Mouse (Mus musculus) megakaryocyte, embryonic 14.5 days (primary cell): ENCODE data around the gene Abhd2. TPM values are rescaled to one million over a fixed set of nuclear protein-coding genes. Genes with fewer than 3 reads are reported as not detected.
"Not testable (repeated sequence)": the region's sequence is repeated elsewhere in the genome, so short reads cannot be mapped to it uniquely, and the experiment has no call there.

Experiments used
- H3K27me3 ChIP-seq: replicated peaks from 2 replicates; pipeline ENCODE3; 2012; ENCODE audit warnings: inconsistent platforms
- H3K36me3 ChIP-seq: replicated peaks from 2 replicates; pipeline ENCODE3; 2012; ENCODE audit warnings: low read length, inconsistent platforms, mixed read lengths
- H3K4me1 ChIP-seq: 2 replicates; pipeline ENCODE4 v1.6.1; 2012; ENCODE audit warnings: inconsistent platforms
- H3K4me3 ChIP-seq: replicated peaks from 2 replicates; pipeline ENCODE3; 2012; ENCODE audit warnings: moderate library complexity, mild to moderate bottlenecking, inconsistent platforms
- H3K9me3 ChIP-seq: 2 replicates; pipeline ENCODE4 v1.6.1; 2012; ENCODE audit warnings: inconsistent platforms
- FLI1 ChIP-seq: IDR thresholded peaks from 2 replicates; pipeline ENCODE4 v1.6.1; 2012; ENCODE audit warnings: low read length, inconsistent platforms, mixed read lengths
- GATA1 ChIP-seq: IDR thresholded peaks from 3 replicates; pipeline ENCODE4 v1.6.1; 2012; ENCODE audit warnings: mixed read lengths, low read length, inconsistent platforms, borderline replicate concordance
- polyA plus RNA-seq: library from polyadenylated mRNA; stranded (reverse); fragments of >175 nt; gene quantifications from 2 replicates; pipeline ENCODE4 v1.2.3, GENCODE M21; 2012; ENCODE audit warnings: low replicate concordance; ENCODE audit not compliant: insufficient read depth

The Abhd2 gene
- polyA plus RNA-seq, 1 experiment, result 18.2 TPM

- peak overlapping the region; percentile 96 for H3K4me3 ChIP-seq
- H3K9me3 ChIP-seq, result no peaks in the 10 kb centered on the region
- peaks cover 92% of the 10 kb centered on the region for H3K4me1 ChIP-seq
- TF ChIP-seq FLI1, result no peak
- TF ChIP-seq GATA1, result no peak
- no peaks in the 10 kb centered on the region for H3K27me3 ChIP-seq
- peaks cover 44% of the 10 kb centered on the region for H3K36me3 ChIP-seq
Observed at GRCm38 (mm10) chr7:79274473-79275010, 1.5 kb downstream of the Abhd2 start.

GRCm38 (mm10) chr7:79275345-79275744 is 2.3 kb downstream of the Abhd2 start:
- TF ChIP-seq FLI1 (no peak), GATA1 (no peak)
- Histone ChIP-seq H3K9me3 (no peaks in the 10 kb centered on the region), H3K36me3 (peaks cover 48% of the 10 kb centered on the region), H3K4me3 (peak overlapping the region; percentile 96), H3K4me1 (peaks cover 90% of the 10 kb centered on the region), H3K27me3 (no peaks in the 10 kb centered on the region)

DNA sequence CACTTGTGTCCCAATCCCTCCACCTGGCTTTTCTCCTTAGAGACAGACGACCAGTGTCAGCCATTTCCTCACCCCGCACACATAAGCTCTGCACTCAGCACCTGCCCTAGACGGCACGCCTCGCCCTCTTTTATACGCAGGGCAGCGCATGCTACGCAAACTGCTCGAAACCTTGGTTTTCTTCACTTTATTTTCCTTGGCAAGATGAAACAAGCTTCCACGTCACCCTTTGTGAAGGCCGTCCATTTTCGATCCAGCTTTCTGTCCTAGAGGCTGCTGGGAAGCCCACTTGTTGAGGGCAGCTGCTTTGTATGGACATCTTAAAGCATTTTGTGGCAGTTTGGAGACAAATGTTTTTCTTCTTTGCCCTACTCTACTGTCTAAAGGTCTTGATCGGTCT is 5.4 kb downstream of the Abhd2 start:
- H3K4me3 ChIP-seq, result peak overlapping the region; percentile 15
- peaks cover 75% of the 10 kb centered on the region for H3K36me3 ChIP-seq
- no peaks in the 10 kb centered on the region for H3K9me3 ChIP-seq
- TF ChIP-seq GATA1 (no peak), FLI1 (no peak)
- peaks cover 96% of the 10 kb centered on the region for H3K4me1 ChIP-seq
- no peaks in the 10 kb centered on the region for H3K27me3 ChIP-seq

DNA sequence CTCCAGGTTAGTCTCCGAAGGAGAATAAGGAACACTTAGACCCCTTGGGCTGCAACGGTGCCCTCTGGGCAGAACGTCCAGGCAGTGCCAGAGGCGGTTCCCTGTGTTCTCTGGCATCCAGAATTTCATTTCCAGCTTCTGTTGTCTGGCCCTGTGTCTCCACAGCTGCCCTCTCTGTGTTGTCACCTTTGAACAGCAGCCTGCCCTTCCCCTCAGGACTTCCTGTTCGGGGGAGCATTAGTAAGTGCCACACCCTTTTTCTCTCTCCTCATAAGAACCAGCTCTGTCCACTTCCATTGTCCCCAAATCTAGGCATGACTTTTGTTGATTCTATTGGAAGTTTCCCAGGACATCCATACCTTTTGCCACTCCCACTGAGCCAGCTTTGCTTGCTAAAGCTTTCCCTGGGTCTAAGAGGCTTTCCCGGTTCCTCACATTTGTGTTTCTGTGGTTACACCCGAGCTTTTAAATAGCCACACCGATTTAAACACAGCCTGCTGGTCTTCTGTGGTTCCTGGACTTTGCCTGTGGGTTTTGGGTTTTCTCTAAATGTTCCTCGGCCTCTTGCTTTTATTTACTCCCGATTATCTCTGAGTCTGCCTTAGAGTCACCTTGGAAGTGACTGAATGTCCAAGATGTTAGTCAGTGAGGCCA is 6.5 kb downstream of the Abhd2 start:
- Histone ChIP-seq H3K36me3 (peaks cover 78% of the 10 kb centered on the region), H3K9me3 (no peaks in the 10 kb centered on the region), H3K27me3 (no peaks in the 10 kb centered on the region), H3K4me3 (peak overlapping the region; percentile 76), H3K4me1 (peaks cover 98% of the 10 kb centered on the region)
- TF ChIP-seq FLI1, result no peak
- TF ChIP-seq GATA1, result no peak

- TF ChIP-seq FLI1 (no peak), GATA1 (no peak)
Observed at GRCm38 (mm10) chr7:79282883-79283670, 10.1 kb downstream of the Abhd2 start.

DNA sequence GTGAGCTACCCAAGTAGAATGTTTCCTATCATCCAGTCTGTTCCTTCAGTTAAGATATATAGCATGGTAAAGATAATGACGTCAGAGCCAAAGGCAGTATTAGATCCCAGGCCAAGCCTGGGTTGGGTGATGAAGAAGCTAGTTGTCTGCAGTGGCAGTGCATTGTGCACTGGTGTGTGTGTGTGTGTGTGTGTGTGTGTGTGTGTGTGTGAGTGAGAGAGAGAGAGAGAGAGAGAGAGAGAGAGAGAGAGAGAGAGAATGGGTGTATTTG is 10.6 kb downstream of the Abhd2 start:
- H3K9me3 ChIP-seq, H3K27me3 ChIP-seq: not testable (repeated sequence)
- Histone ChIP-seq H3K4me3 (peak overlapping the region; percentile 0), H3K36me3 (peaks cover 82% of the 10 kb centered on the region), H3K4me1 (peaks cover 97% of the 10 kb centered on the region)

More at GRCm38 (mm10) chr7:79282883-79283670, 10.1 kb downstream of the Abhd2 start:
- Histone ChIP-seq H3K27me3 (no peaks in the 10 kb centered on the region), H3K36me3 (peaks cover 85% of the 10 kb centered on the region), H3K4me3 (peak overlapping the region; percentile 0), H3K9me3 (no peaks in the 10 kb centered on the region), H3K4me1 (peaks cover 98% of the 10 kb centered on the region)

DNA sequence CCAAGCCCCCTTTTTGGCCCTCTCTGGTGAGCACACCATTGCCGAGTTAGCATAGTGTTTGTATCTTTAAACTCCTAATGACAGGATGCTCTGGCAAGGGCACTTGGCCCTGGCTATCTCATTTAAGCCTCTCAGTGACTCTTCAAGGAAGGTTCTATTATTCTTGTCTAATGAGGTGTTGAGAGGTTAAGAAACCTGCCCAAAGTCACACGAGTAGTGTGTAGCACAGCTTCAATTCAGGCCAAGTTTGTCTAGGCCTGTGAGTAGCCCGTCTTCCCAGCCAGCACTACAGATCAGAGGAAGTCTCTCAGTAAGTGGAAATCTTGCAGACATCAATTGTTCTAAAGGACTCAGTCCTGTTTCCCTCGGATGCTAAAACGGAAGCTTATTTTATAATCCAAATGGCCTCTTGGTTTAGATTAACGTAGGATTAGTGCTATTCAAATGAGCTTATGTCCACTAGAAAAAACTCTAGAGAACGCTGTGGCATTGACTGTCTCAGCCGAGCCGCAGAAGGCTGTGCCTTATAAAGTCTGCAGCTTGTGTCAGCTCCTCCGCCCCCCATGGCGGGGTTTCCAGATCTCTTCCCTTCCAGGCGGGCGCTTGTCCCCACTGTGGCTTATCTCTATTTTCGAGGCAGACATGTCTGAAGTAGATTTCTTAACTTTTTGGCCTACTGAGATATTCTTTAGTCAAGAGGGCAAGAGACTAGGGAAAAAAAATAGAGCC is 11.3 kb downstream of the Abhd2 start:
- Histone ChIP-seq H3K36me3 (peaks cover 82% of the 10 kb centered on the region), H3K4me3 (peak overlapping the region; percentile 50), H3K4me1 (peaks cover 97% of the 10 kb centered on the region)

DNA sequence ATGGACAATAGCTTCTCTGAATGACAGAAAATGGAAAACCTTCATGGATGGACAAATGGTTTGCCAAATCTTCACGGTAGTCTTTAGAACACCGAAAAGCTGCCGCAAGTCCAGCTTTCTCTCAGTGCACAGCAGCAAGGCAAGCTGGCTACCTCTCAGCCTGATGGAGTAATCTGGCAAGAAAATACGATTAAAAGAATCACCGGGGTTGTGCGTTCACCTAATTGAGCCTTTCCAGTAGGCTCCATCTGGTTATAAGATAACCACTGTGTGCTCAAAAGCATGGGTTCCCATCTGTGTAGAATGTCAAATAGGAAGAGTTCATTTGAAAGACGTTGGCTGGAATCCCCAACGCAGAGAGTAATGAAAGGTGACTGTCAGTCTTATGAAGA is 11.9 kb downstream of the Abhd2 start:
- peaks cover 97% of the 10 kb centered on the region for H3K4me1 ChIP-seq
- no peak overlapping the region for H3K4me3 ChIP-seq
- H3K9me3 ChIP-seq, result no peaks in the 10 kb centered on the region
- H3K27me3 ChIP-seq, result no peaks in the 10 kb centered on the region
- peaks cover 84% of the 10 kb centered on the region for H3K36me3 ChIP-seq
- TF ChIP-seq GATA1 (no peak), FLI1 (no peak)

More for the DNA sequence above, 11.3 kb downstream of the Abhd2 start:
- TF ChIP-seq FLI1 (no peak), GATA1 (no peak)
- Histone ChIP-seq H3K9me3 (no peaks in the 10 kb centered on the region), H3K27me3 (no peaks in the 10 kb centered on the region)

DNA sequence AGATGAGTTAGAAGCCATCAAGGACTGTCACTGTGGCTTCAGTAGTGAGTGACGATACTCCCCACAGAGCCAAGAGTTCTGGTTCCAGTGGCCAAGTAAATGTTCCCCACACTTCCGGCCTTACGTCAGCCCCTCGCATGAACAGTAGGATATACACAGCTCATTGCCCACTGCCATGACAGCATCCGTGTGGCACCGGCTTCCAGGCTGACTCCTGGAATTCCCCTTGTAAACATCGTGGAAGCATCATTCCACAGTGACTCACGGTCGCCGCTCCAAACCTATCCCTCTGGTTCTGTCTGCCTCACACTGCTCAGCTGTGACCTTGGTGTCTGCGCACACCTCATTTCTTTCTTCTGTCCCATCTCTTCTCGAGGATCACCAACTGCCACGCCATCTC is 12.4 kb downstream of the Abhd2 start:
- peaks cover 86% of the 10 kb centered on the region for H3K36me3 ChIP-seq
- no peaks in the 10 kb centered on the region for H3K27me3 ChIP-seq
- TF ChIP-seq FLI1 (no peak), GATA1 (no peak)
- H3K9me3 ChIP-seq, result no peaks in the 10 kb centered on the region
- peaks cover 97% of the 10 kb centered on the region for H3K4me1 ChIP-seq
- H3K4me3 ChIP-seq, result no peak overlapping the region

DNA sequence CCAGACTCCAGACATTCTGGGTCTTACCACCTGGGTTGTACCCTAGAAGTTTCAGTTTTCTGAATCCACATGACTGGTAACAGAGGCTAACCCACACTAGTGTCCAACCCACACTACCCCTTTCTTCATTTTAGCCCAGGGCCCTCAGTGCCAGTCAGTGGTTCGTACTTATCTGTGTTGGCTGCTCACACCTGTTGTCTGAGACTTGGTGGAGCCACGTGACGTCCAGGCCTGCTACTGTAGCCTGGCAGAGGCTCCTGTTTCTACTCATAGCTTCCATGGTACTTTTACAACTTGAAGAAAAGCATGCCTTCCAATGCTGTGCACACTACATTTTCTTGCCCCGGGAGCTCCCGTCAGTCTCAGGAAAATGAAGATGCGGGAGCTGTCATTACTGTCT is 14.2 kb downstream of the Abhd2 start:
- Histone ChIP-seq H3K9me3 (no peaks in the 10 kb centered on the region), H3K36me3 (peaks cover 87% of the 10 kb centered on the region), H3K4me1 (peaks cover 92% of the 10 kb centered on the region), H3K27me3 (no peaks in the 10 kb centered on the region), H3K4me3 (no peak overlapping the region)
- TF ChIP-seq GATA1, result no peak
- no peak for TF ChIP-seq FLI1
